Mouse (Mus musculus): ENCODE data around the gene Slc9b1.

- TF ChIP-seq MAX (IDR thresholded peaks at IDR 0.05; ENCODE audit: low read length) (no peak), CTCF (IDR thresholded peaks at IDR 0.05 in 2 of 3, conservative IDR thresholded peaks at IDR 0.05 in 1 of 3; ENCODE audit: control insufficient read depth in 1 of 3, insufficient read depth in 1 of 3, low read depth in 2 of 3, low read length in 3 of 3, poor library complexity in 1 of 3, severe bottlenecking in 1 of 3) (peak; percentile 72 to 79 (median 78)), GATA1 (IDR thresholded peaks at IDR 0.05; ENCODE audit: low read depth, low read length) (no peak), POLR2A (IDR thresholded peaks at IDR 0.05; ENCODE audit: control insufficient read depth in 1 of 2, insufficient read depth in 1 of 2, low read depth in 1 of 2, low read length in 2 of 2, poor library complexity in 1 of 2) (no peak), USF1 (IDR thresholded peaks at IDR 0.05; ENCODE audit: low read depth, low read length) (no peak), EP300 (IDR thresholded peaks at IDR 0.05; ENCODE audit: low read depth in 1 of 2, low read length in 2 of 2) (no peak), RCOR1 (IDR thresholded peaks at IDR 0.05; ENCODE audit: low read depth, low read length) (no peak)
Observed at GRCm38 (mm10) chr3:135328560-135328959, 19.3 kb upstream of the Slc9b1 start.
